Mouse (Mus musculus) heart, embryonic 16.5 days (tissue): ENCODE data around the gene Ube2r2. TPM values are rescaled to one million over a fixed set of nuclear protein-coding genes. Genes with fewer than 3 reads are reported as not detected.

Experiments
- ATAC-seq: fragments of 200-750 bp; cut with Nextera tagmentation; replicated peaks from 2 replicates; pipeline ENCODE4 v1.8.0; 2017; ENCODE audit warnings: moderate number of reproducible peaks; ENCODE audit not compliant: insufficient read depth, low FRiP score; ENCODE audit errors: extremely low read depth
- H3K27ac ChIP-seq: fragments of 300-500 bp; sonication (generic); 2 replicates; pipeline ENCODE4 v1.5.1; 2014; ENCODE audit warnings: mild to moderate bottlenecking, low read length, control low read depth, moderate library complexity
- H3K27me3 ChIP-seq: fragments of 300-500 bp; sonication (generic); 2 replicates; pipeline ENCODE4 v1.6.1; 2014; ENCODE audit warnings: low read length, mixed read lengths; ENCODE audit not compliant: control insufficient read depth, insufficient read depth
- H3K36me3 ChIP-seq: fragments of 300-500 bp; sonication (generic); 2 replicates; pipeline ENCODE4 v1.6.1; 2014; ENCODE audit not compliant: control insufficient read depth, insufficient read depth
- H3K4me1 ChIP-seq: fragments of 300-500 bp; sonication (generic); 2 replicates; pipeline ENCODE4 v1.6.1; 2014; ENCODE audit warnings: low read length, mixed read lengths; ENCODE audit not compliant: control insufficient read depth, insufficient read depth
- H3K4me2 ChIP-seq: fragments of 300-500 bp; sonication (generic); 2 replicates; pipeline ENCODE4 v1.6.1; 2014; ENCODE audit warnings: low read depth, mild to moderate bottlenecking, control low read depth, low read length
- H3K4me3 ChIP-seq: fragments of 300-500 bp; sonication (generic); 2 replicates; pipeline ENCODE4 v1.5.1; 2014; ENCODE audit warnings: mild to moderate bottlenecking, control low read depth, low read length
- H3K9ac ChIP-seq: fragments of 300-500 bp; sonication (generic); 2 replicates; pipeline ENCODE4 v1.6.1; 2014; ENCODE audit warnings: low read length, control low read depth
- H3K9me3 ChIP-seq: fragments of 300-500 bp; sonication (generic); replicated peaks from 2 replicates; pipeline ENCODE4 v1.6.1; 2016; ENCODE audit warnings: low read length; ENCODE audit not compliant: control insufficient read depth
- WGBS: fragments of 180-500 bp; shearing (Covaris S2); extraction: QIAGEN DNeasy Blood & Tissue Kit; methylation state at CpG from one replicate; pipeline ENCODE4 v1.1.7; 2014; 5-methylcytosine and 5-hydroxymethylcytosine counted together
- polyA plus RNA-seq: library from polyadenylated mRNA; unstranded; fragments of >200 nt; fragmentation: Nextera tagmentation; extraction: Ambion mirVana; gene quantifications from 2 replicates; pipeline ENCODE4 v1.2.1, GENCODE M21; 2015

The Ube2r2 gene
- polyA plus RNA-seq, 1 experiment from 2014 or later, result 69.7 TPM

- H3K4me2 ChIP-seq, result no peak overlapping the region
- H3K9ac ChIP-seq, result no peak overlapping the region
- H3K9me3 ChIP-seq, result no peaks in the 10 kb centered on the region
- H3K4me1 ChIP-seq, result no peaks in the 10 kb centered on the region
- H3K27ac ChIP-seq, result no peak overlapping the region
- no peak overlapping the region for H3K4me3 ChIP-seq
- WGBS, result 81% methylated on average over 9 of the region's 9 CpGs
- peaks cover 35% of the 10 kb centered on the region for H3K36me3 ChIP-seq
- ATAC-seq, result no peak
- H3K27me3 ChIP-seq, result no peaks in the 10 kb centered on the region
Observed at GRCm38 (mm10) chr4:41114358-41115070, 21.0 kb upstream of the Ube2r2 start.

- H3K27ac ChIP-seq, result no peak overlapping the region
- 85% methylated on average over 6 of the region's 6 CpGs for WGBS
- no peaks in the 10 kb centered on the region for H3K4me1 ChIP-seq
- peaks cover 38% of the 10 kb centered on the region for H3K36me3 ChIP-seq
- H3K9me3 ChIP-seq, result no peaks in the 10 kb centered on the region
- ATAC-seq, result no peak
- no peak overlapping the region for H3K4me2 ChIP-seq
- no peak overlapping the region for H3K4me3 ChIP-seq
- no peak overlapping the region for H3K9ac ChIP-seq
- no peaks in the 10 kb centered on the region for H3K27me3 ChIP-seq
Observed at GRCm38 (mm10) chr4:41115074-41115473, 20.5 kb upstream of the Ube2r2 start.

GRCm38 (mm10) chr4:41115793-41116192, 19.8 kb upstream of the Ube2r2 start:
- WGBS, result 94% methylated on average over 15 of the region's 15 CpGs
- no peak overlapping the region for H3K9ac ChIP-seq
- H3K4me3 ChIP-seq, result no peak overlapping the region
- H3K27ac ChIP-seq, result no peak overlapping the region
- no peaks in the 10 kb centered on the region for H3K27me3 ChIP-seq
- H3K4me2 ChIP-seq, result no peak overlapping the region
- H3K4me1 ChIP-seq, result no peaks in the 10 kb centered on the region
- no peaks in the 10 kb centered on the region for H3K9me3 ChIP-seq
- H3K36me3 ChIP-seq, result peaks cover 40% of the 10 kb centered on the region
- no peak for ATAC-seq

GRCm38 (mm10) chr4:41116817-41117216, 18.7 kb upstream of the Ube2r2 start:
- no peaks in the 10 kb centered on the region for H3K27me3 ChIP-seq
- H3K4me2 ChIP-seq, result no peak overlapping the region
- no peaks in the 10 kb centered on the region for H3K4me1 ChIP-seq
- no peak overlapping the region for H3K4me3 ChIP-seq
- ATAC-seq, result no peak
- H3K27ac ChIP-seq, result no peak overlapping the region
- 81% methylated on average over 3 of the region's 3 CpGs for WGBS
- H3K36me3 ChIP-seq, result peaks cover 40% of the 10 kb centered on the region
- H3K9ac ChIP-seq, result no peak overlapping the region
- H3K9me3 ChIP-seq, result no peaks in the 10 kb centered on the region

DNA sequence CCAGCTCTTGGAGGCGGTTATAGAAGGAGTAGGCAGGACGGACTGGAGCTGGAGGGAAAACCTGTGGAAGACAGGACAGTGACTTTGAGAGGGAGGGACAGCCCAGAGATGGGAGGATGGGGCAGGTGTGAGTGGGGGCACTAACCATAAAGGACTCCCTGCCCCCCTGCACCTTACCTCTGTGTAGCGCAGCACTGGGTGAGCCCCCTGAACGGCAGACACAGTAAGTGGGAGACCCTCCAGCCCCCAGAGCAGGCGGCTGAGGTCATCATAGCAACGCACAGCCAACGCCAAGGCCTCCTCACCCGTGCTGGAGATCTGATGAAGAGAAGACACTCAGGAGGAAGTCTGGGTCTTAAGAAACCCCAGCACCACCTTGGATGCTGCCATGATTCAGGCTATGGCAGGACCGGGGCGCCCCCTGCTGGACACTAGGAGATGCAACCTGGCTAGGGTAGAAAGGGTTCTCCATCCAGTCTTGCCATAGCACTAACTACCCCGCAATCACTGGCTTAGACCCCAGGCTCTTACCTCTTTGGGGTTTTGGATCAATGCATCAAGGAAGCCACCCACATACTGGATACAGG, 16.7 kb upstream of the Ube2r2 start:
- H3K36me3 ChIP-seq, result peaks cover 38% of the 10 kb centered on the region
- ATAC-seq, result no peak
- H3K4me3 ChIP-seq, result no peak overlapping the region
- no peak overlapping the region for H3K9ac ChIP-seq
- H3K27me3 ChIP-seq, result no peaks in the 10 kb centered on the region
- H3K9me3 ChIP-seq, result no peaks in the 10 kb centered on the region
- no peak overlapping the region for H3K4me2 ChIP-seq
- 69% methylated on average over 11 of the region's 11 CpGs for WGBS
- peaks cover 9% of the 10 kb centered on the region for H3K4me1 ChIP-seq
- H3K27ac ChIP-seq, result no peak overlapping the region

DNA sequence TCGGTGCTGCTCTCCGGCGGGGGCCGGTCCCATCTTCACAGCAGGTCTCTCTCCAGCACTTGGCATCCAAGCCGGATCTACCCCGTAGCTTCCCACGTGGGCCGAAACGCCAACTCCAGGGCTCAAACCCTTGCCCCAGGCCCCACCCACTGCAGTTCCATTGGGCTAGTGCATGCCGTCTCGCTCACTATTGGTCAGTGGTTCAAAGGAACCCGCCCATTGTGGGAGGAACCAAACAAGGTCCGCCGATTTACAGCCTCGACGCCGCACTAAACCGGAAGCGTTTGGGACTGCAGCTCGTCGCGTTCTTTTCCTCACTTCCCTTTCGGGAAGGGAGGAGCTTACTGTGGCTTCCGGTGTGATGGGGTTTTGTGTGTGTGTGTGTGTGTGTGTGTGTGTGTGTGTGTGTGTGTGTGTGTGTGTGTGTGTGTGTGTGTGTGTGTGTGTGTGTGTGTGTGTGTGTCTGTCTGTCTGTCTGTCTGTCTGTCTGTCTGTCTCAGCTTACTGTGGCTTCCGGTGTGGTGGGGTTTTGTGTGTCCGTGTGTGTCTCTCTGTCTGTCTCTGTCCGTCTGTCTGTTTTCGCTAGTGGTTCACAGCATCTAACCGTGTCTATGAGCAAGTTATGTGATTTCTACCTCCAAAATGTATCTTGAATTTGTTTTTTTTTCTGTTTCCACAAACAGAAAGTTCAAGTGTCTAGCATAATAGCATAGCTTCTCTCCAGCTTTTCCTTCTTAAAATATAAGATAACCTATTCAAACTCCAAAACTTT, 11.2 kb upstream of the Ube2r2 start, which contains the start of gene Nol6:
Gene Nol6 (minus strand): TSS at position 276 of the 772 bp plus-strand sequence.
- peak within 1 kb of the TSS; percentile 72 for H3K9ac ChIP-seq
- H3K4me2 ChIP-seq, result peak within 1 kb of the TSS; percentile 94
- H3K27me3 ChIP-seq, result no peaks in the 10 kb centered on the region
- WGBS, result 2% methylated on average over 29 of the region's 29 CpGs
- ATAC-seq, result peak; percentile 100
- H3K4me1 ChIP-seq, result peaks cover 9% of the 10 kb centered on the region
- H3K9me3 ChIP-seq, result no peaks in the 10 kb centered on the region
- peaks cover 5% of the 10 kb centered on the region; the same call in 1 of the 2 replicates for H3K36me3 ChIP-seq
- H3K27ac ChIP-seq, result no peak within 1 kb of the TSS
- H3K4me3 ChIP-seq, result peak within 1 kb of the TSS; percentile 76

- Histone ChIP-seq H3K4me2 (no peak overlapping the region), H3K4me3 (no peak overlapping the region), H3K27ac (no peak overlapping the region), H3K27me3 (no peaks in the 10 kb centered on the region), H3K36me3 (no peaks in the 10 kb centered on the region), H3K9ac (no peak overlapping the region), H3K9me3 (no peaks in the 10 kb centered on the region), H3K4me1 (peaks cover 1% of the 10 kb centered on the region; the same call in 1 of the 2 replicates)
- peak; percentile 75 for ATAC-seq
- 3% methylated on average over 2 of the region's 2 CpGs for WGBS
Observed at GRCm38 (mm10) chr4:41129406-41129805, 6.1 kb upstream of the Ube2r2 start.

GRCm38 (mm10) chr4:41129836-41130235, 5.7 kb upstream of the Ube2r2 start:
- H3K27ac ChIP-seq, result no peak overlapping the region
- H3K9ac ChIP-seq, result no peak overlapping the region
- H3K4me3 ChIP-seq, result no peak overlapping the region
- no peaks in the 10 kb centered on the region for H3K36me3 ChIP-seq
- WGBS, result 72% methylated on average over 3 of the region's 3 CpGs
- H3K9me3 ChIP-seq, result no peaks in the 10 kb centered on the region
- no peak overlapping the region for H3K4me2 ChIP-seq
- H3K4me1 ChIP-seq, result peaks cover 5% of the 10 kb centered on the region; the same call in 1 of the 2 replicates
- H3K27me3 ChIP-seq, result no peaks in the 10 kb centered on the region
- ATAC-seq, result no peak

GRCm38 (mm10) chr4:41132471-41132870, 3.1 kb upstream of the Ube2r2 start:
- no peak overlapping the region for H3K4me2 ChIP-seq
- H3K27ac ChIP-seq, result no peak overlapping the region
- H3K4me3 ChIP-seq, result no peak overlapping the region
- H3K4me1 ChIP-seq, result peaks cover 9% of the 10 kb centered on the region; the same call in 1 of the 2 replicates
- no peaks in the 10 kb centered on the region for H3K9me3 ChIP-seq
- WGBS, result 72% methylated on average over 6 of the region's 6 CpGs
- H3K9ac ChIP-seq, result no peak overlapping the region
- ATAC-seq, result no peak
- no peaks in the 10 kb centered on the region for H3K36me3 ChIP-seq
- no peaks in the 10 kb centered on the region for H3K27me3 ChIP-seq
